Mouse (Mus musculus) layer of hippocampus, adult 18-20 months (tissue): ENCODE results near the gene Tbr1. TPM values are rescaled to one million over a fixed set of nuclear protein-coding genes. Genes with fewer than 3 reads are reported as not detected.
A peak's percentile ranks its signal among the peaks of the same experiment; 100 is the strongest.

Experiments
- DNase-seq, 2 experiments: peaks; one replicate each; pipeline ENCODE4 v3.0.0; 2022; ENCODE audit warnings: low spot score in 2 of 2
- long read RNA-seq: library from polyadenylated mRNA; stranded (forward); transcript quantifications from one replicate; pipeline ENCODE4 v2.0.0, GENCODE M21; 2021
- total RNA-seq, 2 experiments: library from RNA; stranded (reverse); gene quantifications; 2 replicates each; pipeline ENCODE4 v1.2.3; 2021

Tbr1 gene
- 10 to 100 TPM; 36.6 to 43.1 TPM for total RNA-seq
- long read RNA-seq, transcript Tbr1-201 (6 exons, 3,977 nt): major isoform, 48 of 64 reads
- long read RNA-seq, partial matches to known transcripts: 13 of 64 reads
- long read RNA-seq, other reads (novel, unspliced or antisense): 3 of 64 reads

DNA sequence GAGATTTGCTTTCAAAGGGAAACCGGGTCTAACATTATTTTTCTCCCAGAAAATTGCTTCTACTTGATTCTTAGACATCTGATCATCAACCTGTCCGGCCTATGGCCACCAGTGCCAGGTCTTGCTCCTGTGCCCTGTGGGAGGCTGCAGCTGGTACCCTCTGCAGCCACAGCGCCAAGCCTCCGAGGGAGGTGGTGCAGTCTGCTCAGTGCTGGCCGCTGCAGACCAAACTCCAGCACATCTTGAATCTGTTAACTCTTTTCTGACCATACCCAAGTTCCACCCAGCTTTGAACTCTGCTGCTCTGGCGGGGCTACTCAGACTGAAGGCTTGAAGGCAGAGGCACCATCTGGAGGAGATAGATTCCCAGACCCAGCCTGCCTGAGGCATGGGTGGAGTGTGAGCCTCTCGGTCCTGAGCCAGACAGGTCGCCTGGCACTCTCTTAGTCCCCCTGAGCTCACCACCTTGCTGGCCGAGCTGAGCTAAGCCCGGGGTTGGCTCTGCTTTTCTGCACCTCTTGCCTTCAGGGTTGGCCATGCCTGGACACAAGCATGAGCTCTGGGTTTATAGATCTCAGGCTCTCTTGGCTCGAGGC is at the start of gene Tbr1:
Gene Tbr1 (plus strand): TSS at position 275 of the 596 bp plus-strand sequence.
- no peak for DNase-seq

DNA sequence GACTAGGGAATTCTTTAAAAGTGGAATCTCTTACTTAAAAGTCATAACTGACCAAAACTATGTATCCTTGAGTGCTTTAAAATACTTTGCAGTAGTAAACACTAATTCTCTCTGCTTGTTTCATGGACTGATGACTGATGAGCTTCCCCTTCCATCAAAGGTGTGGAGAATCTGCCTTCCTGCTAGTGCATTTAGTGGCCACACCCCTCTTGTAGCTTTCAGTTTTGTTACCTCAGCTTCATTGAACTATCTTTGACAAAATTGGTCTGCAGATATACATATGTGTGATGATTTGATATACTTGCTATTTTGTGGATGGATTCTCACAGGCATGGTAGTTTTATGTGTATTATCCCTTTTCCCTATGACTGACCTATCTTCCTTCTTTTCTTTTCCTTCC is 47.7 kb upstream of the Tbr1 start:
- no peak for DNase-seq

DNA sequence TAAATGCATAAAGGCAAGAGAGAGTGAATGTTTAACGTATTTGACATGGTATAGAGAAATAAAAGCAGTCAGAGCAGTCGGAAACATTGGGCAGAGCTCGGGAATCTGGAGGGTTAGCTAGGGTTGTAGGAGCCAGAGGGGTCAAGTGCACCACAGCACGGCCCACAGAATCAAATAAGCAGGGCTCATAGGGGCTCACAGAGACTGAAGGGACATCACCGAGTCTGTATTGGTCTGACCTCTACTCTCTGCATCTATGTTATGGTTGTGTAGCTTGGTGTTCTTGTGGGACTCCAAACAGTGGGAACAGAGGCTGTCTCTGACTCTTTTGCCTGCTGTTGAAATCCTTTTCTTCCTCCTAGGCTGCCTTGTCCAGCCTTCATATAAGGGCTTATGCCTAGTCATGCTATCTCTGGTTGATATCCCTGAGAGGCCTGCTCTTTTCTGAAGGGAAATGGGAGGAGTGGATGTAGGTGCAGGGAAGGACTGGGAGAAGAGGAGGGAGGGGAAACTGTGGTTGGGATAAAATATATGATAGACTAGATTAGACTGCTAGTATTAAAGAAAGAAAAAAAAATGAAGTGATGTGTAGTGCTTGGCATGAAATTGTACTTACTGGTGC is 43.4 kb upstream of the Tbr1 start:
- DNase-seq: no peak

DNA sequence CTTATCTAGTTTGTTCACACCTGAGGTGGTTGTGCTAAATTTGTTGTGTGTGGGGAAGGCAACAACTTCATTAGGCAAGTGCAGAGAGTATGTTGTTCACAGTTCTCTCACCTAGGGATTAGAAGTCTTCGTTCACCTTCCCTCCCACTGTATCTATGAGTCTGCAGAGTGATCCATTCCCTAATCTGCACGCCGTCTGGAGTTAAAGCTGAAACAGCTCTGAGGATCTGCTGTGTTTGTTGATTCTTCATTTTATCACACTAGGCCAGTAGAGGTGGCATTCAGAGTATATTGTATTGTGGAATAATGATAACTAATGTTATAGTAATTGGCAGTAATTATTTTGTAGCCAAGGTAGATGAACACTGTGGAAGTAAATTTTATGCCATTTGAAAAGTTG is 42.7 kb upstream of the Tbr1 start:
- no peak for DNase-seq

DNA sequence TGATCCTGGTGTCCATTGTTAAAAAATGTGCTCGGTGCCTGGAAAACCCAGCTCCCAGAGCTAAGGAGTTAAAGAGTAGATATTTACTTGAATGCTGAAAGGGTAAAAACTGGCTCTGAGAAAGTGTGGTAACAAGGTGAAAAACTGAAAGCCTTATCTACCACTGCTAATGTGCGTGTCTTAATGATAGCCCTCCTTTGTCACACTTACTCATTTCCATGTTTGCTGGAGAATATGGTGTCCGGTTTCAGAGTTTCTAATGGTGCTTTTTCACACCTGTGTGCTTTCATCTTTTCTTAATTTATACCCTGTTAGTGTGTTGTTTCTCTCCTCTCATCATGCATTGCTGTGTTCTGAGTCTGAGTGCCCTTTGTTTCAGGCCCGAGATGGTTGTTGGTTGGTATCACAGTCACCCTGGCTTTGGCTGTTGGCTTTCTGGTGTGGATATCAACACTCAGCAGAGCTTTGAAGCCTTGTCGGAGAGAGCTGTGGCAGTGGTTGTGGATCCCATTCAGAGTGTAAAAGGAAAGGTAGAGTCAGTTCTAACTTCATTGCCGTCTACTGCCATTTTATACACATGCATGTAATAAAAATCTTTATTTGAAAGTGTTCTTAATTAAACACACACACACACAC is 38.1 kb upstream of the Tbr1 start:
- no peak for DNase-seq

DNA sequence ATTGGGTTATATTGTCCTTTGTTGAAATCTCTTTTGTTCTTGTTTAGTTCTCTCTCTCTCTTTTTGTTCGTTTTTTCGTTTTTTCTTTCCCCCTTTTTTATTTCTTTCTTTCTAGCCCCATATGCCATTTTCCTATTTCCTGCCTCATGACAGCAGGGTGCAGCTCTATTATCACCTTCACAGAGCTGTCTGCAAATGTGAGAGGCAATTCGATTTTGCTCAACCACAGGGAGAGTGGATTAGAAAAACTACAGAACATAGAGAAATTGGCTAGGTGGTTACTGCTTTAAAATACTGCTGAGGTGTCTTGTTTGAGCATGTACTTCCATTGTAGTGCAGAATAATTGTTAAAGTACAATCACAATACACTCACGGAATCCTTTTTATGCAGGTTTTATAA is 37.2 kb upstream of the Tbr1 start:
- DNase-seq: no peak

DNA sequence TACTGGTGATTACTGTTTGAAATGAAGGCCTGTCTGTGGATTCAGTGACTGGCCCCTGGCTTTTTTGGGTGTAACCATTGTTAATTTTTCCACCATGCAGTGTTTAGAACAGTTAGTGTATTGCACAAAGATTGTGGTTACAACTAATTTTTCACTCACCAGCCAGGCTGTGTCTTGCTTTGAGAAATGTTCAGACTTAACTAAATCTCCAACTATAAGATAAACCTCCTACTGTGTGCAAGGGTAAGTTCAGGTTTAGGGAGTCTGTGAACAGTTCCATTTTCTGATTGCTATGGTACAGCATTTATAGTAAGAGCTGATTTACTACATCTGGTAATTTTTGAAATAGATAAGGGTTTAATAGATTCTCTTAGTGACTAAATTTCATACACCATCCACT is 21.9 kb upstream of the Tbr1 start:
- no peak for DNase-seq

DNA sequence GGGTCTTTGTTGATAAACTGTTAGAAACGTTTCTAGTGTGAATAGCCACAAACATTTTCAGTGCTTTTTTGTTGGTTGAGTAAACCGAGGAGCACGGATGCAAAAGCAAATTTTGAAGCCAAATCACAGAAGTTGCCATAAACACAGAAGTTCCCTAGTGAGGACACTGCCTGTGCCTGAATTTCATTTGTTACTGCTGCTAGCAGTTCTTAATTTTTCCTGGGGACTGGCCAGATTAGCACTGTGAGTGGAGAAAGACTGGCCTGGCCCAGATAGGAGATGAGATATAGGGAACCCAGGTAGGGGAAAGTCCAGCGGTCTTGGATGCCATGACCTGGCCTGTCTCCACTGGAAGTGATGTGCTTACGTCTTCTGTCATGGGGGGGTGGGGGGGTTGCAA is 7.8 kb upstream of the Tbr1 start:
- DNase-seq: no peak

DNA sequence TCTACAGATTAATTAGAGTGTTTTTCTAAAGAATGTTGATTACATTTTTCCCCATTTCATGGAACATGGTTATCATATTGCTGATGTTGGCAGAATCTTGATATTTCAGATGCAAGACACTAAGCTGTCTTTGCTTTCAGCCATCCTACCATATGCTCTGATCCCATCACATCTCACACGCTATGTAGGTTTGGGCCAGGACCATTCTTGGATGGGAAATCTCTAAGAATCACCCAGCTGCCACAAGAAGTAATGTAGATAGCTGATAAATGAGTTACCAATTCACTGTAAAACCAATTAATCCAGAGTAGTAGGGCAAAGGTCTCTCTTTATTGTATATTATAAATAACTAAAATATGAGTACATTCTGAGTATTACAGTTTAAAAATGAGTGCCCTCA is 4.7 kb upstream of the Tbr1 start:
- DNase-seq: no peak

DNA sequence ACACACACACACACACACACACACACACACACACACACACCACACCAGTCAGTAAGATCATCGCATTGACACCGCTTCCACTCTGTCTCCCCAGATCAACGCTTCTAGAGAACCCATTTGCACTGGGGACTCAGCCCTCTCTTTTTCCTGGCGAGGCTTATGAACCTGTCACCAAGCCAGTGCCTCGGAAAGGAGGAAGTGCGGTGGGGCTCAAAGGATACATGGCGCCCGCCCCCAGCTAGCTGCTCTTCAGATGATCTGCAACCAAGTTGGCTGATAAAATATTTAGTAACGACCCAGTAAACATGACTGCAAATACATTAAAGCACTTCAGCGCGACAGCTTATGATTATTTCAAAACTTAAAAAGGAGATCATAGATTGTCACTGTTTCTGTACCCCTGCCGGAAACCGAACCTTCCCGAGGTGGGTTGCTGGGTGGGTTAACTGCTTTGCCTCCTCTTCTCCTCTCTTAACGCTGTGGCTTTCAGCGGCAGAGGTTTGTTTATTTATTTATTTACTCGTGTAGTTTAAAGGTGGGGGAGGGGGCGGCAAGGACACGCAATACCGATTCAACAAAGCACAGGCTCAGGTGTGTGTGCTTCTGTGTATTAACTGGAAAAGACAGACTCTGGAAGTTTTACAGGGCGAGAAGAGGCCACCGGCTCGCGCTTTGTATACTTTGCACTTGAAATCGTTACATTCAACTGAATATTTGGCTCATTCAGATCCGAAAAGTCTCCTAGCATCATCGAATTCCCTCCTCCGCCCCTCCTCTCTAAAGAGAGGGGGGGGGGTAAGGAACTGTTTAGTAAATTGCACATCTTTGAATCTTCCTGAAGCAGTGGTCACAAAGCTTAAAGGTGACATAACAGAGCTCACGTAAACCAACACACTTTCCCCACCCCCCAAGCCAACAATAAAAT is 975 bp downstream of the Tbr1 start:
- DNase-seq: no peak

DNA sequence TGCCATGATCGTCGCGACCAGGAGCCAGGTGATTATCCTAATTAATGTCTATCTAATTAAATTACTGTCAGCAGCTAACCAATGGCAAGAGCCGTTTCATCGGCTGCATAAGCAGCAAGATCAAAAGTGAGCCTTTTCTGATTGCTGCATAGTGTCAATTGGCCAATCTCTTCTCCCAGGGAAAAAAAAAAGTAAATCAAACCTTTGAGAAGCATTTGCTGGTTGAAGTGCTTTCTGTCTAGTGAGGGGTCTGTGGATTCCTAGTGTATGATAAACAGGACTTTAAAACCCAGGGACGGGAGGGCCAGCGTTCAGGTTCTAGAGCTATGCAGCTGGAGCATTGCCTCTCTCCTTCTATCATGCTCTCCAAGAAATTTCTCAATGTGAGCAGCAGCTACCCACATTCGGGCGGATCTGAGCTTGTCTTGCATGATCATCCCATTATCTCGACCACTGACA is 1.7 kb downstream of the Tbr1 start:
- DNase-seq: peak; percentile 67 to 93

DNA sequence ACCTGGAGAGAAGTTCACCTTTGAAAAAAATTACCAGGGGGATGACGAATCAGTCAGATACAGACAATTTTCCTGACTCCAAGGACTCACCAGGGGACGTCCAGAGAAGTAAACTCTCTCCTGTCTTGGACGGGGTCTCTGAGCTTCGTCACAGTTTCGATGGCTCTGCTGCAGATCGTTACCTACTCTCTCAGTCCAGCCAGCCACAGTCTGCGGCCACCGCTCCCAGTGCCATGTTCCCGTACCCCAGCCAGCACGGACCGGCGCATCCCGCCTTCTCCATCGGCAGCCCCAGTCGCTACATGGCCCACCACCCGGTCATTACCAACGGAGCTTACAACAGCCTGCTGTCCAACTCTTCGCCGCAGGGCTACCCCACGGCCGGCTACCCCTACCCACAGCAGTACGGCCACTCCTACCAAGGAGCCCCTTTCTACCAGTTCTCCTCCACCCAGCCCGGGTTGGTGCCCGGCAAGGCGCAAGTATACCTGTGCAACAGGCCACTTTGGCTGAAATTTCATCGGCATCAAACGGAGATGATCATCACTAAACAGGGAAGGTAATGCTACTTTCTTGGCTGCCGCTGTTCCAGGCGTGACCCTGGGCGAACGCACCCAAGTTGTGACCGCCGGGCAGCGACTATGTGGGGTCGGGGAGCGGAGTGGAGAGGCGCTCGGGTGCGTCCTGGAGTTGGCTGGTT is 2.3 kb downstream of the Tbr1 start:
- DNase-seq: no peak

DNA sequence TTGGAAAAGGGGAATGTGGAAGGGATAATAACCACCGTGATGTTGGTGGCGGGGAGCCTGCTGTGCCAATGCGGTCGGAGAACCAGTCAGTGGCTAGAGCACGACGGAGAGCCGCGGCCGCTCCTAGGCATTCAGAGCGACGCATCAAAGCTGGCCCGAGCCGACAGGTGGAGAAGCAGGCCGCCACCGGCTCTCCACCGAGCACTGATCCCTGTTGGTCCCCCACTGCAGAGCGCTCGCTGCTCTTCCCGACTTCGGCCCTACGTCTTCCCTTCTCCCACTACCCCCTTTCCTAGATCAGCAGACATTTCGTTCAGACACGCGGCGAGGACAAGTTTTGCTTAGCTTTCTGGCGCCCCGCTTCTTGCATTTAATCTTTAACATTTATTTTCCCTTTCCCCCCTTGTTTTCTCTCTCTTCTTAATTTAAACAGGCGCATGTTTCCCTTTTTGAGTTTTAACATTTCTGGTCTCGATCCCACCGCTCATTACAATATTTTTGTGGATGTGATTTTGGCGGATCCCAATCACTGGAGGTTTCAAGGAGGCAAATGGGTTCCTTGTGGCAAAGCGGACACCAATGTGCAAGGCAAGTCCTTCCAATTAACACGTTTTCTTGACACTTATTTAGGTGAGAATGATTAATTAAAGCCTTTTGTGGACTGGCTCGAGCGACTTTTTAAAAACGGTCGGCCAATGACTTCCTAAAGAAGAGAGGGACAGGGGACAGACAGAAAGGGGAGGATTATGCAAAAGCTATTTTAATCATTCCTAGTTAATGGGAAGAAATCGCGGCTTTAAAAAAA is 3.0 kb downstream of the Tbr1 start:
- no peak for DNase-seq

DNA sequence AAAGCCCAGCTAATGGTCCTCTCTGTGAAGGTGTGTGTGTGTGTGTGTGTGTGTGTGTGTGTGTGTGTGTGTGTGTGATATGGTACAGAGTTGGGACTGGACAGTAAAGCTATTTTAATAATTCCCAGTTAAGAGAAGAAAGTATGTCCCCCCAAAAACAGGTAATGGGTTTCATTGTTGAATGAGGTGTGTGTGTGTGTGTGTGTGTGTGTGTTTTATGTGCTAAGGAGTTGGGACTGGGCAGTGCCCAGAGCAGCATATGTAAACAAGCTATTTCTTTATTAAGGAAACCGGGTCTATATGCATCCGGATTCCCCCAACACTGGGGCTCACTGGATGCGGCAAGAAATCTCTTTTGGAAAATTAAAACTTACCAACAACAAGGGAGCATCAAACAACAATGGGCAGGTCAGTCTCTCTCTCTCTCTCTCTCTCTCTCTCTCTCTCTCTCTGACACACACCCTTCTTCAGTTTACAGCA is 3.7 kb downstream of the Tbr1 start:
- no peak for DNase-seq

DNA sequence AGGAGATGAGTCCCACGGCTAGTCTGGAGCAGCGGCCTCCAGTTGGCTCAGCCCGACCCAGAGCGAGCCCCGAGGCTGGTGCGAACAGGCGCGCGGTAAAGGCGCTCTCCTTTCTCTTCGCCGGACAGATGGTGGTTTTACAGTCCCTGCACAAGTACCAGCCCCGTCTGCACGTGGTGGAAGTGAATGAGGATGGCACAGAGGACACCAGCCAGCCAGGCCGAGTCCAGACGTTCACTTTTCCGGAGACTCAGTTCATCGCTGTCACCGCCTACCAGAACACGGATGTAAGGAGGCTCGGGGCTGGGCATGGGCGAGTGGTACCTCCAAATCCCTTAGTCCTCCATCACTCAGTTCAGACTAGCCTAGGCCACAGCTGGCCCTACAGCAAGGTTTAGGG is 4.4 kb downstream of the Tbr1 start:
- DNase-seq: no peak

DNA sequence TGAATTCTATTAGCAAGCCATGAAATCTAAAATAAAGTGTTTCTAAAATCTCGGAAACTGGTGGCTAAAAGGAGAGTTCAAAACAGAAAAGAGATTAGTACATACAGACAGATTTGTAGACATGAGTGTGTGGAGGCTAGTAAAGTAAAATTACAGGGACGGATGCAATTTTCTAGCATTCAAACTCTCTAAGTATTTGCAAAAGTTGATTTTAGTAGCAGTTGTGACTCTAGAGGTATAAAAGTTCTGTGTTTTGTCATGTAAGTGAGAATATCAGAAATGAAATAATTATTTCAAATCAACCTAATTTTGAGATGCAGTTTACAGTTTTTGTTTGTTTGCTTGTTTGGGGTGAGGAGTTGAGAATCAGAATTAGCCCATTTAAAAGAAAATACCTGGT is 5.1 kb downstream of the Tbr1 start:
- DNase-seq: no peak

DNA sequence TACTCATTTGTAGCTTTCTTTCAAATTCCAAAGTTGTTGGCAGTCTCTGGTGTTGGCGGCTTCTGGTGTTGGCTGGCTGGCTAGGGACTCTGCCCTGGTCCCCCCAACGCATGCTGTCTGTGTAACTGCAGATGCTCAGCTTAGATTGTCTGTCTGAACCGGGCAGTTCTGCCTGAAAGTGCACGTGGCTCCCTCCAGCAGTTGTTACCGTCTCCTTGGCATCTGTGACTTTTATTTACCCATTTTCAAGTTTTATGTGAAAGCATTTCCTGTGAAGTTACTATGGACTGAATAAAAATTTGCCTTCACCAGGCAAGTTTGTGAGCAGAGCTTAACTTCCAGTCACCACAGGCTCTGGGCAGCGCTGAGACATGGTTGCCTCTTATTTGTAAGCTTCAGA is 6.0 kb downstream of the Tbr1 start:
- no peak for DNase-seq

DNA sequence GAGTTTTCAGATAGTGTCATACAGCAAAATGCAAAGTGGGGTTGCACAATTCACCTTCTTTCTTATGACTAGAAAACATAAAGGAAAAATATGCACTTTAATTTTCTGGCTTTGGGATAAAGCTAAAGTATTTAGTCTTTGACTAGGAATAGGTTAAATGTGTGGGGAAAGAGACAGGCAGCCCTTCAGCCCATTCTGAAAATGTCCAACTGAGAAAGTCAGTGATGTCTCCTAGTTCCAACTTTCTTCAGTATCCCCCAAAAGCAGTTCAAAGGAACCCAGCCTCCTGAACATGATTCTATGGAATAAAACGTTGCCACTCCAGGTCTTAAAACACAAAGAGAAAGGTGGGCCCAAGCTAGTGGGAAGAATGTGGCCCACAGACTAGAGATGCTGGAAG is 6.7 kb downstream of the Tbr1 start:
- no peak for DNase-seq

DNA sequence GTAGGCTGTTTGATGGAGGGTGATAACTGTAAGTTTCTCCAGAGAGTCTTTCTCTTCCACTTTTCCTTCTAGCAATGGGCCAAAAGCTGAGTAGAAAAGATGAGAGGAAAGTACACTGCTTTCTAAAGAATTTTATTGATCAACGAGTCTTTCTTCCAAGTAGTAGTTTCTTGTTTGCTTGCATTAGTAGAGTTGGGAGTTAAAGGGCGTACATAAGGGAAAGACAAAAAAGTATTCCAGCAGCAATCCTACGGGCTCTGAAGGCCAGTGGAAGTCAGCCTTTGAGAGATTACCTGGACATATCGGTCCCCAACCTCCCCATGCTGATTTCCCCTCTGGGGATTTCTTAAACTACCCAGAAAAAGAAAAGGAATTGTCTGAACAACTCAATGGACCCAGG is 8.0 kb downstream of the Tbr1 start:
- DNase-seq: no peak

DNA sequence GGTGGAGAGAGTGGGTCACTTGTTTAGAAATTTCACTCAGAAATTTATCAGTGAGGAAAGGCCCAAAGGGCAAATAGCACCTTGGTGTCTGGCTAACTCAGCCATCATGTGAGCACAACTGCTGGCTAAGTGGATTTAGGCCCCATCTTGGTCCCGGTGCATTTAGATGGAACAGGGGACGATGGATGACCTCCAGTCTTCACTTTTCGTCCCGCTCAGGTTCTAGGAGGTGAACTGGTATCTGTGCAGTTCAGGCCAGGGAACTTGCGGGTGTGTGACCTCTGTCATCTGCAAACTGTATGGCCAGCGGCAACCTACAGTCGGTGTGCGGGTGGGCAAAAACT is 8.4 kb downstream of the Tbr1 start:
- no peak for DNase-seq
